Mouse (Mus musculus): ENCODE measurements around the gene Anapc2.
"Not testable (repeated sequence)": the region's sequence is repeated elsewhere in the genome, so short reads cannot be mapped to it uniquely, and the experiment has no call there.

Gene Anapc2

DNA sequence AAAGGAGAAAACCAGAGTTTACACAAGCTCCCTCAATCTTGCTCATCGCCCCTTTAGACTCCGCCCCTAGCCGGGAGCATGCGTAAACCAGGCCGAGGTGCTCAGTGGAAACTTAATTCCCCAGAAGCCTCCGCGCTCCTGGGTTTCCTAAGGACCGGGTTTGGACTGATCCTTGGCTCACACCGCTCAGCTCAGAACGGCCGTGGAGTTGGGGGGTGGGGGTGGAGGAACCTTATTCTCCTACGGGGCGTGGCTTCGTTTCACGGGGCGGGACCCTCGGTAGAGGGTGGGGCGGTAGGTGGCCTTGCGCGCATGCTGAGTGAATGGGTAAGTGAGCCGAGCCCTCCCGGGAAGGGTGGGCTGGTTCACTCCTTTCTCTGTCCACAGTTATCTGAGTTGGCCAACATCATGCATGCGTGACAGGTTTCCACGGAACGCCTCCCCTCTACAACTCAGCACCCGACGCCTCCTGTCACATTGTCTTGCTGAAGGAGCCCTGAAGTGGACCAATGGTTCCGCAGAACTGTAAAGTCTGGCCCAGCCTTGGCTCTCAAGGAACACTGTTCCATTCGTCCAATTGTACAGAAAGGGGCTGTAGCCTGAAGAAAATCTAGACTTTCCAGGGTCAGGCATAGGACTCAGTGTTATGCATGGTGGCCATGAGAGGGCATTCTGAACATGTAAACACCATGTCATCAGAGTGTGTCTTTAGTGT lies 31.4 kb upstream of the Anapc2 start:
- in situ Hi-C loops (cut with MboI; ENCODE audit: low sequenced_read_pairs): no loop called here

DNA sequence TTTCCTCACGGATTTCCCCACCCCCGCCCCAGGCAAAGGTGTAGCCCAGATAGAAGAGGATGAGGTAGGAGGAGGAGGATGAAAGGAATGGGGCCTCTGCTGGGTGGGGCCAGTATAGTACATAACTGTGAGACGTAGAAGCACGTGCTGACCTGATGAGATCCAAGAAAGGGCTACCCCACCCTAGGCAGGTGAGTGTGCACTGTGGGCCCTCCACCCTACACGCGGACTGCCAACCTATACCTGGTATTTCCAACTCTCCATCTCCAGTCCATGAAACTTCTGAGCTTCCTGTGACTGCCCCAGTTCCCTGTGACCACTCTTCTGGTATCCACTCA lies 30.9 kb upstream of the Anapc2 start:
- in situ Hi-C loops (cut with MboI; ENCODE audit: low sequenced_read_pairs): no loop called here

DNA sequence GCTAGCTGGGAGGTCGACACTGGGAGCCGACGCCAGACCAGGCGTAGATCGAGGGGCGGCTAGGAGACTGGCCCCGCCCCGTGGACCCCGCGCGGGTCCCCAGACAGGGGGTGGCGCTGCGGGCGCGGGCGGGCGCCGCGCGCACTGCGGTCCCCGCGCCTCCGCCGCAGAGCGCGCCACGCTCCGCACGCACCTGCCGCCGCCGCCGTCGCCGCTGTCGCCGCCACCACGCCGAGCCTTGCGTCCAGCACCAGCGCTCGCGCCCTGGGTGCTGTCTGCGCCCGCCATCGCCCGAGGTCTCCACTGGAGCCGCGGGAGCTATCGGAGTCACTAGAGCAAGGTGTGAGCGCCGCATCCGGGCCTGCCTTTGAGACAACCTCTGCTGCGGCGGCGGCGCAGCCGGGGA lies 30.2 kb upstream of the Anapc2 start, which contains the start of the genes Rnf208 and Cysrt1:
Rnf208 (plus strand) TSS at position 155 of the 406 bp plus-strand sequence.
Cysrt1 (minus strand) TSS at position 352 of the 406 bp plus-strand sequence.
- in situ Hi-C loops (cut with MboI; ENCODE audit: low sequenced_read_pairs): no loop called here

DNA sequence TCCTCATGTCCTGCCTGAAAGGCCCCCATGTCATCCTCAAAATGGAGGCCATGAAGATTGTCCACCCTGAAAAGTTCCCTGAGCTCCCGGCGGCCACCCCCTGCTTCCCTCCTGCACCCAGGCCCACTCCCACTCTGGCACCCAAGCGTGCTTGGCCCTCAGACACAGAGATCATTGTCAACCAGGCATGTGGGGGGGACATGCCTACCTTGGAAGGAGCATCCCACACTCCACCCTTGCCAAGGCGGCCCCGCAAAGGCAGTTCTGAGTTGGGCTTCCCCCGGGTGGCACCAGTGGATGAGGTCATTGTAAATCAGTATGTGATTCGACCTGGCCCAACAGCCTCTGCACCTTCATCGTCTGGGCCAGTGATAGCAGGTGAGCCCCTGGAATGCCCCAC lies 28.9 kb upstream of the Anapc2 start:
- in situ Hi-C loops (cut with MboI; ENCODE audit: low sequenced_read_pairs): no loop called here

DNA sequence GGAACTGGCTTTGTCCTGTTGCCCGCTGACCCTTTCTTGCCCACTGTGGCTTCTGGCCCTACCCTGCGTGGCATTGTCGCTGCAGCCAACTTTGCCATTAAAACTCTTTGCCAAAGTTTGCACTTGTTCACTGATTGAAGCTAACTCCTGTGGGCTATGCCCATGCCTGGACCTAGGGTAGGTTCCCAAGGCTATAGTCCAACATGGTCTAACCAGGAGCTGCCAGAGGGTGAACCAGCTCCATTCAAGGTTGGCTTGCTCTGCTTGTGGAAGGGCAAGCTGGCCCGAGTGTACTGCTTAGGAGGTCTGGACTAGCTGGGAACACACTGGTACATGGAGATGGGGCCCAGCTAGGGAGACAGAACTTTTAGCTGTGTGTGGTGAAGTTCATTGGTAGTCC lies 28.1 kb upstream of the Anapc2 start:
- in situ Hi-C loops (cut with MboI; ENCODE audit: low sequenced_read_pairs): no loop called here

DNA sequence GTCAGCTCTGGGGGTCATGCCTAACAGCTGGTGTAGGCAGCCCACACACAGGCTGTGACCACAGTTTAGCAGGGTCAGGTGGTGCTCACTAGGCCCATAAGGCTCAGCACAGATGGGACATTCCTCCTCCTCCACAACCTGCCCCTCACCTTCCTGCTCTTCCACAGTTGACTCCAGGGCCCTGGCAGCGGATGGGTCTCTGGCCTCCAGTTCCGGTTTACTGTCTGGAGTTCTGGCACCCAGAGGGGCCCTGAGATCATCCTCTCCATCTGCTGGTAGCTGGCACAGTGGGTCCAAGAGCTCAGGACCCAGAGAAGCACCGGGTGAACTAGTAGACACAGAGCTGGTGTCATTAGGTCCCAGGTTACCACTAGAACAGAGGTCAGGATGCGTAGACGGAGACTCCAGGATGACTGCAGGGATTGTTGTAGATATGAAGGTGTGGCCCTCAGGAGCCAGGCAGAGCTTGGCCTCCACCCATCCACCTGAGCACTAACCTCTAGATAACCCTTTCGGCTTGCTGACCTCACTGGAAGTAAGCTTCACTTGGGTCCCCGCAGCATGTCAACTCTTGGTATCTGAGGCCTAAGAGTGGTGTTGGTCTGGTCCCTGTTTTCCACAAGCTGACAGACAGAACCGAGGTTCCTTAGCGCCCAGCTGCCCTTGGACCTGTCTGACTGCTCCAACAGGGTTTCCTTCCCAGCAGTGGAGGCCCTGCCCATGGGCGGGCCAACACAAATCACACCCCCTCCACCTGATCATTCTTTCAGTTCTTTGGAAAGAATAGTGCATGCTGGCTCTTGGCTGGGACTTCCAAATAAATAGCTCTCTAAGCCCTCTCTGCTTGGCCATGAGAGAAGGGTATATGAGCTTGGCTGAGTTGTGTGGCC lies 25.9 kb upstream of the Anapc2 start, which contains the start of gene AL732309.1:
AL732309.1 (minus strand) TSS at position 681 of the 890 bp plus-strand sequence.
- in situ Hi-C loops (cut with MboI; ENCODE audit: low sequenced_read_pairs): no loop called here

DNA sequence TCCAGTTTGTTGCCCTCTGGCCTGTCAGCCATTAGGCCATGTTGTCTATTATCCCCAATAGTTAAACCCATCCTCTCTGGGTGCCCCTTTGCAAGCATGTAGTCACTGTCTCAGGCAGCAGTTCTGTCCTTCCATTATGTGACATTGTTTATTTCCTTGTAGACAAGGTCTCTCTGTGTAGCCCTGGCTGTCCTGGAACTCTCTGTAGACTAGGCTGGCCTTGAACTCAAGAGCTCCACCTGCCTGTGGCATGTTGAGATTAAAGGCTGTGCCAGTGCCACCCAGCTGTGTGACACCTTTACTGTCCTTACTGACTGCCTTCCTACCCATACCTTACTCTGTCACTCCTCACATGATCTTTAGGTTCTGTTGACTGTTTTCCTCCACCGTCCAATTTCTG lies 19.9 kb upstream of the Anapc2 start:
- in situ Hi-C loops (cut with MboI; ENCODE audit: low sequenced_read_pairs): no loop called here

DNA sequence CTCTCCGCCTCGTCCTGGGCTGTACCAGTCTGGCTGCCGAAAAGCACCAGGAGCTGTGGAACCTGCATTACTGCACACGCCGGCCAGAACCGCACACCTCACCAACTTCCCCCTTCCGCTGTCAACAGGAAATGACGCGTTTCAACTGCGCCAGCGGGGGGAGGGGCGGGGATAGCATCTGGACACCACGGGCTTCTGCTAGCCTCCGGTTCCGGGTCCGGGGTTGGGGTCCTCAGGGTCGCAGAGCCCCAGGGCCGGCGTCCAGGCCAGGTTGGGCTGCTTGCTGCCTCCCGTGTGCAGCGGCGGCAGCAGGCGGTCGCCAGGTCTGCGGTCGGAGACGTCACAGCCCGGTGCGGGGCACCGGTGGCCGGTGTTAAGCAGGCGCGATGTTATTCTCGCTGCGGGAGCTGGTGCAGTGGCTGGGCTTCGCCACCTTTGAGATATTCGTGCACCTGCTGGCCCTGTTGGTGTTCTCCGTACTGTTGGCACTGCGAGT lies 16.9 kb upstream of the Anapc2 start, which contains the start of gene Tmem203:
Tmem203 (plus strand) TSS at position 156 of the 496 bp plus-strand sequence.
- in situ Hi-C loops (cut with MboI; ENCODE audit: low sequenced_read_pairs): no loop called here

DNA sequence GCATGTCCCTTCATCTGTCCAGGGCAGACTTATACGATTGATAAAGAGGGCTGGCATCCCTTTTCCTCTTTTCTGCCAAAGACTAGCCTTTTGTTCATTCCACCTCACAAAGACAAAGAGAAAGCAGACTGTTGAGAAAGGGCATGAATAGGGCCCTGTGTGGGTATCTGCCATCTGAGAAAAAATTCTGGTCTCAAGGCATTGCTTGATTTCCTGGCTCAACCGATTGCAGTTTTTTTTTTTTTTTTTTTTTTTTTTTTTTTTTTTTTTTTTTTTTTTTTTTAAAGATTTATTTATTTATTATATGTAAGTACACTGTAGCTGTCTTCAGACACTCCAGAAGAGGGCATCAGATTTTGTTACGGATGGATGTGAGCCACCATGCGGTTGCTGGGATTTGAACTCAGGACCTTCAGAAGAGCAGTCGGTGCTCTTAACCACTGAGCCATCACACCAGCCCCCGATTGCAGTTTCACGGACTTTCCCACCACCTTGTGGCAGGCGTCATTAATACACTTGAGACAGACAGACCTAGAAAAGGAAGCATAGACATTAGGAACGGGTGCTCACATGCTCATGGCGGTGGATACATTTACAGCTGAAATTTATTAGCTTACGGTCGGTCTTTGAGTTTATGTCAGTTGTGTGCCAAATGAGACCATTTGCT lies 15.7 kb upstream of the Anapc2 start:
- in situ Hi-C loops (cut with MboI; ENCODE audit: low sequenced_read_pairs): not testable (repeated sequence)

DNA sequence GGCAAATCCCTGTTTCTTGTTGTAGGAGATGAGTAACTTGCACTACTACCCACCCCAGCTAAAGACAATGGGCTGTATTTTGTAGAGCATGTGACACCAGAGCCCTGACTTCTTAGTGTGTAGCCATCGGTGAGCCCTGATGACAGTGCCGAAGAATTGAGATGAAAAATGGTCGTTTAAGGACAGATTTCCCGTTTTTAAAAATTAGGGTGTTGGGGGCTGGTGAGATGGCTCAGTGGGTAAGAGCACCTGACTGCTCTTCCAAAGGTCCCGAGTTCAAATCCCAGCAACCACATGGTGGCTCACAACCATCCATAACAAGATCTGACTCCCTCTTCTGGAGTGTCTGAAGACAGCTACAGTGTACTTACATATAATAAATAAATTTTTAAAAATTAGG lies 15.0 kb upstream of the Anapc2 start:
- in situ Hi-C loops (cut with MboI; ENCODE audit: low sequenced_read_pairs): not testable (repeated sequence)

DNA sequence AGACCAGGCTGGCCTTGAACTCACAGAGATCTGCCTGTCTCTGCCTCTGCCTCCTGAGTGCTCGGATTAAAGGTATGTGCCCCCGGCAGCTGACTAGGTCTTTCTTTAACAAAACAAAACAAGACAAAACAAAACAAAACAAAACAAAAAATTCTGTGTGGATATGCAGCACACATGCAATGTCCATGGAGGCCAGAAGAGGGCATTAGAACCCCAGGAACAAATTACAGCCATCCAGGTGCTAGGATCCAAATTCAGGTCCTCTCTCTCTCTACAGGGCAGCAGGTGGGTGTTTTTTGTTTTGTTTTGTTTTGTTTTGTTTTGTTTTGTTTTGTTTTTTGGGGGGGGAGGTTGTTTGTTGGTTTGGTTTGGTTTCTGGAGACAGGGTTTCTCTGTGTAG lies 13.4 kb upstream of the Anapc2 start:
- in situ Hi-C loops (cut with MboI; ENCODE audit: low sequenced_read_pairs): no loop called here

DNA sequence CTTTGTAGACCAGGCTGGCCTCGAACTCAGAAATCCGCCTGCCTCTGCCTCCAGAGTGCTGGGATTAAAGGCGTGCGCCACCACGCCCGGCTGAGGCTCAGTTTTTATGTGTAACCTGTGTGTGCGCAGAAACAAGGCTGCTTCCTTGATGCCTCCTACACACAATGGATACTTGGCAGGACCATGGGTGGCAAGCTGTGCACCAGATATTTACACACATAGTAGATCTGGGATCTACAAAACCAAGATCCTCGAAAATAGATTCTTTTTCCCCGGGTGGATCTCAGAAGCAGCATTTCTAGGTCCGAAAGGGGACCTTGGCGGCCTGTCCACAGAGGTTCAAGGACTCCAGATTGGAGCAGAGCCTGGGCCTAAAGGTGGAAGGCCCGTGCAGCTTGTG lies 10.4 kb upstream of the Anapc2 start:
- in situ Hi-C loops (cut with MboI; ENCODE audit: low sequenced_read_pairs): no loop called here

DNA sequence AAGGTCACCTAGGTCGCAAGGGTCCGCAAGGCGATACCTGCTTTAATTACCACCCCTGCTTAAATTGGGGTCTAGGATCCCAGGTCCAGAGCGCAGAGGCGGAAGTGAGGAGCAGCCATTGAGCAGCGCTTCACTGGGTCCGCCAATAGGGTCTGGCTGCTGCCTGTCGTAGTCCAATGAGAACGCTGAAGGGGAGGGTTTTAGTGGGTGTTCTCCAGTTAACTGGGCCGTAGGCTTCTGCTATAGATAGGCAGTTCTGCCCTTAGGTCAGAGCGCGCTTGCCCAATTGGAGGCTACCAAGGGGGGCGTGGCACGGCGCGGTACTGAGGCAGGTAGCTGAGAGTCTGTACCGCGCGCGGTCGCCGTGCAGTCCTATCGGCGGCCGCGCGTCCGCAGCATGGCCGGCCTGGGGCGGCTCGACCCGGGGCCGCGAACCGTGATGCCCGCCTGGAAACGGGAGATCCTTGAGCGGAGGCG lies 9.9 kb upstream of the Anapc2 start, which contains the start of gene Tprn:
Tprn (plus strand) TSS at position 328 of the 477 bp plus-strand sequence.
- in situ Hi-C loops (cut with MboI; ENCODE audit: low sequenced_read_pairs): no loop called here

DNA sequence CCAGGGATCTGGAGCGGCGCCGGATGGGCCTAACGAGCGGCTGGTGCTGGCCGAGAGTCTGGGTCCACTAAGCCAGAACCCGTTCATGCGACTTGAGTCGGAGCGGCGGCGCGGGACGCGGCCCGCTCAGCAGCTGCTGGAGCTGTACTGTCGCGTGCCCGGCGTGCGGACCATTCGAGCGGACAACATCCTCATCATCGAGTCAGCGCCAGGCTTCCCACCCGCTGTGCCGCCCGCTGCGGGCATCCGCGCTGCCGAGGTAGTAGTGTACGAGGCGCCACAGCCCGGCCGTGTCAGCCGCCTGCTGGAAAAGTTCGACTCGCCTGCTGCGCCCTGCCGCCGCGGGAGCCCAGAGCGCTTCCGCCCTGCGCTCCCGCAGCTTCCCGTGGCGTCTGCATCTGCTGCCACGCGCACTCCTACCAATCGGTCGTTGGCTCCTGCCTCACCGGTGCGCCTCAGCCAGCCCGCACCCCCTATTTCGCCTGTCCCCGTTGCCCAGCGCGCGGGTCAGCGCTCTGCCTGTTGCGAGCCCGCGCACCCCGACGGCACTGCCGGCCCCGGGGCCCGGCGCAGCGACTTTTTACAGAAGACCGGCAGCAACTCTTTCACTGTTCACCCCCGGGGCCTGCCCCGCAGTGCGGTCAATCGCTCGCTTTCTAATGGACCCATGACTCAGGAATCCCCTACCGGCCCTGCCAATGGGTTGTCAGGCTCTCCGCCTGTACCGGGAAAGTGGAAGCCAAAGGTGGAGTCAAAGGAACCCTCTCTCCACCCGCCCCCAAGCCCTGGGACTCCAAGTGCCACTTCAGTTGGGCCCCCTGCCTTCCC lies 9.3 kb upstream of the Anapc2 start:
- in situ Hi-C loops (cut with MboI; ENCODE audit: low sequenced_read_pairs): no loop called here

DNA sequence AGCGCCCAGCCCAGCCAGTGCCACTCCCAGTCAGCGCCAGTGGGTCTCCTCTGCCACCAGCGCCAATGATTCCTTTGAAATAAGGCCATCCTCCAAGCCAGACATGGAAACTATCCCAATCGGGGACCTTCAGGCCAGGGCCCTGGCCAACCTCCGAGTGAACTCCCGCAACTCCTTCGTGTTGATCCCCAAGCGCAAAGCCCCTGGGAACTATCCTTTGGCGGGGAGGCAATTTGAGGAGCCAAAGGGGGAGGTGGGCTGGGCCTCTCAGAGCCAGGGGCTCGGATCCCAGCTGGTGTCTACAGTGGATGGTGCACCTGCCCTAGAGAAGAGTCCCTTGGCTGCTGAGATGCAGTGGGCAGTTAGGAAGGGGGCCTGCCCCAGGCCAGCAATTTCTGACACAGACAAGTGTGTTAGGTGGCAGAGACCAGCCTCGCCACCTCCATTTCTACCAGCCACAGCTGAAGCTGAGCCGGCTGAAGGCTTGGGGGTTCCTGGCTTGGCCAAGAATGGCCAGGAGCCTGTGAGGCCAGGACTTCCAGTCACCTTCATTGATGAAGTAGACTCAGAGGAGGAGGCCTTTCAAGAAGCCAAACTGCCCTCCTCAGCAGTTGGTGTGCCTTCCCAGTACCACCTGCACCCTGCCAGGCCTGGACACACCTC lies 8.5 kb upstream of the Anapc2 start:
- in situ Hi-C loops (cut with MboI; ENCODE audit: low sequenced_read_pairs): no loop called here

DNA sequence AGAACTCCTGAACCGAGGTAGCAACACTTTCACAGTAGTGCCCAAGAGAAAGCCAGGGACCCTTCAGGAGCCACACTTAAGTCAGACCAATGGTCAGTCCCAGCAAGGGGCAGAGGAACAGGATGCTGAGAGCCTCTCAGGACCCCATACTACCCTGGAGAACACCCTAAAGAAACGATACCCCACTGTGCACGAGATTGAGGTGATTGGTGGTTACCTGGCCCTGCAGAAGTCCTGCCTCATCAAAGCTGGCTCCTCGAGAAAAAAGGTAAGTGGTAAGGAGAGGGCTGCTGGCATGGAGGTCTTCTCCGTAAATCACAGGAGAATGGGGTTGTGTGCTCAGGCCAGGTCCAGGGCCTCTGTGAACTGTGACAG lies 8.0 kb upstream of the Anapc2 start:
- in situ Hi-C loops (cut with MboI; ENCODE audit: low sequenced_read_pairs): no loop called here

DNA sequence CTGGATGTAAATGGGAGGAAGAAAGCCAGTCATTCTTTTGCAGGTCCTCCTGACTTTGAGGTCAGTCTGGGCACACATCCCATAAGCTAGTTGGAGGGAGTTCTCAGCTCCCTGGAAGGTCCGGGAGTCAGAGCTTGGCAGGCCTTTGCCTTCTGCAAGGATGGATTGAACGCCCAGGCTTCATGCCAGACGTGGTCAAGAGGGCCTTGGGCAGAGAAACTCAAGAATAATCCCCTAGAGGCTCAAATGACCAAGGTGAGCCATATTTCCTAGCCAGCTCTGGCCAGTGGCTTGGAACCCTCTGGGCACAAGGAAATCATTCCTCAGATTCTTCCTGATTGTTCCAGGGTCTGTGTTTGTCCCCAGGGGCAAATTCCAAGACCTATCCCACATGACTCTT lies 7.4 kb upstream of the Anapc2 start:
- in situ Hi-C loops (cut with MboI; ENCODE audit: low sequenced_read_pairs): no loop called here

DNA sequence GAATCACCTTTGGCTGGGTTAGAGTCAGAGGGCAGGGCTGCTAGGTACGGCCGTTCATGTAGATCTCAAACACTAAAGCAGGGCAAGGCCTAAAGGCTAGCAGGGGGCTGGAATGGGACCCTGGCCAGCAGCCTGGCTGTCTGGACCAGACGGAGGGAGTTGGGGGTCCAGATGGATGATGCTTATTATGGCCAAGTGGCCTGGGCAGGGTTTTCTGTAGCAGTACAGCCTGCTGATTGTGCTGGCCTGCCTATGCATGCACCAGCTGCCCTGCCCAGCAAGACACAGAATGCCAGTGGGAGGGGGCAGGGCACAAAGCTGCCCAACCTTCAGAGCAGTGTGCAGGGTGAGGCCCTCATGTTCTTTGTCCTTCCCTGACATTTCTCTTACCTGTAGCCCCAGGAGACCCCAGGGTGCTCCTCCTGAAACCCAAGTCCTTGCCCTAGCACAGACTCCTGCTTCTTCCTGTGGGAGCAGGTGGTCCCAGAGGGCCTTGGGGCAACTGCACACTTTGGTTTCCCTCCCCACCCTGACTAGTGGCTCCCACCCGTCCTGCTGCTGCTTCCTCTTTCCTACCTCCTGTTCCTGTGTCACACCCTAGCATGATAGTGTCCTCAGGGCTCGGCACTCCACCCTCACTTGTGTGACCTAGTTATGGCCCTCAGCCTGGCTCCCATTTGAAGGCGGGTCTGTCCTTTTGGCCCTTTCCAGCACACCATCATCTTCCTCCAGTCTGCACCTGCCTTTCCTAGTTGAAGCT lies 6.2 kb upstream of the Anapc2 start:
- in situ Hi-C loops (cut with MboI; ENCODE audit: low sequenced_read_pairs): no loop called here

DNA sequence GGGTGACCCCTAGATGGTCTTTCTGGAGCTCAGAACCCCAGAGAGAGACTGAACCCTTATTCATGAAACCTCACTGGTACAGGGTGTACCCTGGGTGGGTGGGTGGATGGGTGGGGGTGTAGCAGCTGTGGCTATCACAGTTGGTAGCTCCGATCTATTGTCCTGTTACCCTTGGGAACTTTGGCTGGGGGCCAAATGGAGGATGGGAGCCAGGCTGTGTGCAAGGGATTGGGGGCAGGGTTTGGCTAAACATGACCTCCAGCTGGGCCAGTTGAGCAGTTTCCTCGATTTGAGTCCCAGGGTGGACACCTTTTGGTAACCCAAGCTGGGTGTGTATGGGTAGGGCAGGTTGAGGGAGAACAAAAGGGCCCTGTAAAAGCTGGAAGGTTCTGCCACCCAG lies 5.6 kb upstream of the Anapc2 start:
- in situ Hi-C loops (cut with MboI; ENCODE audit: low sequenced_read_pairs): no loop called here
